Mouse (Mus musculus): Measurements from ENCODE around the gene Kif22.
A peak's percentile ranks its signal among the peaks of the same experiment; 100 is the strongest.

The Kif22 gene

GRCm38 (mm10) chr7:126983113-126983512, 59.2 kb downstream of the Kif22 start:
- no peak for DNase-seq

GRCm38 (mm10) chr7:126982054-126982453, 60.2 kb downstream of the Kif22 start:
- no peak for DNase-seq

GRCm38 (mm10) chr7:126981601-126982000, 60.7 kb downstream of the Kif22 start:
- no peak for DNase-seq

DNA sequence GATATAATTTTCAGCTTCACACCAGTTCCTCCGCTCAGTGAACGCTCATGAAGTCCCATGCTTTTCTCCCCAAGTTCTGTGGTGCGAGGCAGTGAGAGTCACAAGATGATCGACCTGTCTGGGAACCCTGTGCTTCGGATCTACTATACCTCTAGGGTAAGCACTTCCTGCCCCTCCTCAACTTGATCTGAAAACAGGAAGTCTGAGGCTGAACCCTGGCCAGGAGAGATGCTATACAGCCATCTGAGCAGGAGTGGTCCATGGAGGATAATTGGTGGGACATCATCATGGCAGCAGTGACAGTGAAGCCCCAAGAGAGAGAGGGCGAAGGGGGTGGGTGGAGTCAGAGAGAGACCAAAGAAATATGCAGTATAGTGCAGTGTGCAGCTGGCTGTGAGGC, 63.4 kb downstream of the Kif22 start:
- DNase-seq, result peak in 1 of 2 experiments; percentile 7
